Mouse (Mus musculus) kidney, postnatal 25 days (tissue): ENCODE results near the gene Atrnl1.
"Not testable (repeated sequence)": the region's sequence is repeated elsewhere in the genome, so short reads cannot be mapped to it uniquely, and the experiment has no call there.

Source experiments
- DNase-seq, 2 experiments: peaks; one replicate each; pipeline ENCODE4 v3.0.0; 2021; ENCODE audit warnings: mixed read lengths in 2 of 2

The Atrnl1 gene

DNA sequence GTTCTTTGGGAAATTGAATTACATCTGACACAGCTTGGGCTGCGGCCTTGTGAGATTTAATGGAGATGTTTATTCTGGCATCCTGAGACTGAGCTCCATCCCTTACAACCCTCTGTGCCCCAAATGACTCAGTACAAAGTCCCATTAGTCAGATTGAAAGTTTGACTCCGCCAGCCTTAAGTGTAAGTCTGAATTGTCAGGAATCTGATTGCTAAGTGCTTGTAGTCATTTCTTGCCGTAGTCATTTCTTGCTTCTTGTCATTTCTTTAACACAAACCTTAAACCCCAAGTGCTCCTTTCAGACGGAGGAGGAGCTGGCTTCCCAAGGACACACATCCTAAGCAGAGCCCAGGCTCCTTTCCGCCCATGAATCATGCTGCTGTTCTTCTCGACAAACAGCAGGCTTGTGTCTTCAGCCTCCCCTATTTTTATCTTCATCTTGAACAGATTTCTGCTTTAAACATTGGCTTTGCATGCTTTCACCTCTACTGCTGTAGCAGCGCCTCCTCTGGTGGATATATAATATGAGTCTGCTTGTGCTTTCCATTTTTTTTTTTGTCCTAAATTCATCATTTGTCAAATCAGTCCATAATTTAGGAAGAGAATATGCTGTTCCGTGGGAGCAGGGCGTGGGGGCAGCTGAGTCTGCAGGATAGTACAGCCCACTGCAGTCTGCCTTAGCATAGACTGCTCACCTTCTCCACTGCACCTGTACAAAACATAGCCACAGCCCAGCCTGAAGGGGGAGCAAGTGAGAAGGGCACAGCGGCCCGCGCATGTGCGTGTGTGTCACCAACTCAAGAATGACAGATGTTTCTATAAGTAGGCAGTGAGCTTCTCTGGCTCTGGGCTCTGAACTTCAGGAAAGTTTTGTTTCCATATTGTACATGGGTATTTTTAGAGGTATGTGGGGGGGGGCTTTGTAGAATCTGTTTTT is 214.7 kb downstream of the Atrnl1 start:
- peak in 1 of 2 experiments; percentile 12 for DNase-seq

DNA sequence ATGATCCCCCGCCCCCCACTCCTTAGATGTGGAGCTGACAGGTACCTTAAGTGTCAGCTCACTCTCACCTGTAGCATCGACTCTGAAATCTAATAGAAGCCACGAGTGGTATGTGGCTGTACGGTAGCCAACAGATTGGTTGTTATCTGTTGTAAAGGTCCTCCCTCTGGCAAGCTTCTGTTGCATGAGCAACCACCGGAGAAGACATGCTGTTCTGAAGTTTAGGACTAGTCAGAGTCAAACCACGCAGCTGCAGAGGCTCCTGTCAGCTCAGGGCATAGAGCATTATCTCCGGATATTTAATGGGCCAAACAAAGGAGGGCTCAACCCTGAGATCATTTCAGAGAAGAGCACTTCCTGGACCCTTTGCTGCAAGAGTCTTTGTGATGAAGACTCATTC is 222.2 kb downstream of the Atrnl1 start:
- DNase-seq = no peak

DNA sequence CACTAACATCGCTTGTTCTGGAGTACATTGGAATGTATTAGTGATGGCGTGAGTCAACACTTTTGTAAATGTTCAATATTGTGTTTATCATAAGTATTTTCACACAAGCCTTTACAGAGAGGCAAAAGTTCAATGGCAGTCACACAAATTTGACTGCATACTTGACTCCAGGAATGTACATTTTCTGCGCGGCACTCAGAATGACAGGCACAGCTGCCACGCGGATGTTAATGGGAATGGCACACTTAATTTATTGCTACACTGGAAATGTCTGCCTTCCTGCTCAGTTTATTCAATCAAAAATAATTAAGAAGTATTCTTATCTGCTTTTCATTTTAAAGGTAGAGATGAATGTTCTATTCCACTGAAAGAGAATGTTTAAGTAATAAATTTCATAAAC is 227.0 kb downstream of the Atrnl1 start:
- DNase-seq = no peak

GRCm38 (mm10) chr19:57838546-57838945 is 227.7 kb downstream of the Atrnl1 start:
- DNase-seq = no peak

DNA sequence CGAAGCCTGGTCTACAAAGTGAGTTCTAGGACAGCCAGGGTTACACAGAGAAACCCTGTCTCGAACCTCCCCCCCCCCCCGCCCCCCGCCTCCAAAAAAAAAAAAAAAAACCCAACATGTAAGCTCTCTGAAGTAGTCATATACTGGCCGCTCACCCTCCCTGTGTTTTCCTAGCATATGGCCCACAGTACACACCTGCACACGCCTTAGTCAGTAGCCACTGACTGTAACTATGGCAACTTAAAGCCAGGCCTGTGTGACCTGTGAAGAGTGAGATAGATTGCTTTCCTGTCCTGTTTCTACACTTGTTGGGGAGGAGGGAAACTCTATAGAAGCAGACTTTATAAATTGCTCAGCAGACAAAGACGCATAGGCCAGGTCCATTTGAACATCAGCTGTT is 239.1 kb downstream of the Atrnl1 start:
- no peak for DNase-seq

GRCm38 (mm10) chr19:57868350-57868749 is 257.5 kb downstream of the Atrnl1 start:
- DNase-seq = no peak

- no peak for DNase-seq
These were observed 260.0 kb downstream of the Atrnl1 start for GRCm38 (mm10) chr19:57870871-57871270.

DNA sequence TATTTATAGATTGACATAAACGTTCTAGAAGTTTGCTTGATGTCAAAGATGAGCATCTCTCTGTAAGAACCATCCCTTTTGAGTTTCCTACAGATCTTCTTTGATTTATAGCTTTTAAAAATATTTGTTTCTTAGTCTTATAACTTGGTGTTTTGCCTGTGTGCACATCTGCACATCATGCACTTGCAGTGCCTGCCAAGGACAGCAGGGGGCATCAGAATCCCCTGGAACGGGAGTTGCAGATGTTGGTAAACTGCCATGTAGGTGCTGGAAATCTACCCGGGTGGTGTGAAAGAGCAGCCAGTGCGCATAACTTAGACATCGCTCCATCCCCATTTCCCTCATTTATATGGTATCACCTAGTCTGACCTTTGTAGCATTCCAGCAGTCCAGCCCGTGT is 265.2 kb downstream of the Atrnl1 start:
- no peak for DNase-seq

DNA sequence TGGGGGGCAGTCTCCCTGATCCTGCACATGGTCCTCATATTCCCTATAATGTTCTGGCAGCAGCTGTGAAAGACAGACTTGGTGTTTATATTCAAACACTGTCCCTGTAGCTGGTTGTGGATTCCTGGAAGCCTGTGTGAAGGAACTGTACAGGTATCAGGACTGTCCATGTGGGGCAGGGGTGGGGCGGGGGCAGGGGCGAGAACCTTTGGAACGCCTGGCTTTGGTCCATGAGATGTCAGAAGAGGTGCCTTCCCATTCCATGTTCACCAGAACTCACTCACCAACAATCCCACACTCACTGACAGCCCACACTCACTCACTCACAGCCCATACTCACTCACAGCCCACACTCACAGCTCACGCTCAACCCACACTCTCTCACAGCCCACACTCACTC is 266.5 kb downstream of the Atrnl1 start:
- no peak for DNase-seq

GRCm38 (mm10) chr19:57878583-57878982 is 267.7 kb downstream of the Atrnl1 start:
- no peak for DNase-seq

GRCm38 (mm10) chr19:57879841-57880240 is 269.0 kb downstream of the Atrnl1 start:
- DNase-seq = not testable (repeated sequence)

- DNase-seq = no peak
These were observed 271.1 kb downstream of the Atrnl1 start for GRCm38 (mm10) chr19:57881927-57882326.

DNA sequence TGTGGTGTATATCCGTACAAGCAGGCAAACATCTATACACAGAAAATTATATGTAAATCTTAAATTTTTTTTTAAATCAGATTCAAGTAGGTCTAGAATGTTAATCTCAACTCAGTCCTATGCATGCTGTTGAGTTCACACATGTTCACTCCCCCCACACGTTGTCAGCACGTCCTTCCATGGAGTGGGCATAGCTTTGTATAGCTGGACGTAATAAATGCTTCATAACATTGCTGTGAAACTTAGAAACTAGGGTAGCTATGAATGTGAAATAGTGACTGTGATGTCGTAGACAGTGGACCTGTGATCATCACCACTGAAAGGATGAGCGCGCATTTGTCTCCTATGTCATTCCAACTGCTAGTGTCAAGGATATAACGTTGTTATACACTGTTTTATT is 278.0 kb downstream of the Atrnl1 start:
- DNase-seq = no peak

DNA sequence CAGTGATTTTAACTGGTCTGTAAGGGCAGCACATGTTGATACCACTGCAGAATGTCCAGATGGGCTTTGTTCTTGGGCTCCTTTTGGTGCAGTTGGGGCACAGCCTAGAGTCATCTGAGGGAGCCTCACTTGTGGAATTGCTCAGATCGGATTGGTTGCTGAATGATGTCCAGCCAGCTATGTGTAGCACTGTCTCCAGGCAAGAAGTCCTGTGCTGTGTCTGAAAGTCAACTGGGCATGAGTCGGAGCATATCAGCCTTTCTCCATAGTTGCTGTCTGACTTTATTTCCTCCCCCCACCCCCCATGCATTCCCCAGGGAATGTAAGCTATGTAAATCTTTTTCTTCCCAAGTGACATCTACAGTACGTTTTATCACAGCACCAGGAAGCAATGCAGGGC is 278.9 kb downstream of the Atrnl1 start:
- no peak for DNase-seq

DNA sequence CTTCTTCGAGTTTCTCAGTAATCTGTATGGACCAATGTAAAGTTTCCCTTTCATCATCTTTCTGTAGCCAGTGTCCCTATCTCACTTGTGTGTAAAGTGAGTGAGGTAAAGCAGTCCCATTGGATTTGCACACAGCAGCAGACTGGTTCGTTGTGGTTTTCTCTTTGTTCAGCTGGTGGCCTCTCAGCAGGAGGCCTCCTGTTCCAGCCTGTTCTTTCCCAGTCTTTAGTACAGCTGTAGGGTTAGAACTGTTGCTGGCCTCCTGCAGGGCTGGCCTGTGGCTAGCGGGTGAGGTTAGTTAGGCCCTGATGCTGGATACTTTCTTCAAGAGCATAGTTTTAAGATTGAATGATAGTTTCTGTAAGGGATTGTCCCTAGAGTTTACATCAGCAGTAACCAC is 280.1 kb downstream of the Atrnl1 start:
- no peak for DNase-seq

DNA sequence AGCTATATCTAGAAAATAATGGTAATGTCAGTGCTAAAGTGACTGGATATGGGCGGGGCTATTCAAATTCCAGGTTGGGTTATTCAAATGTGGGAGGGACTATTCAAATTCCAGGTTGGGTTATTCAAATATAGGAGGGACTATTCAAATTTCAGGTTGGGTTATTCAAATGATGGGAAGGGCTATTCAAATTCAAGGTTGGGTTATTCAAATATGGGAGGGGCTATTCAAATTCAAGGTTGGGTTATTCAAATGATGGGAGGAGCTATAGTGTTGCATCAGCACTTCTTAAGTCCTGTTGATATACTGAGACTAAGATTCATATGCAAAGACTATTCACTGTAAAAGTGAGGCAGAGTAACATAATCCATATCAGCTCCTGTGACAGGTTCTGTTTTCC is 283.4 kb downstream of the Atrnl1 start:
- DNase-seq = no peak

DNA sequence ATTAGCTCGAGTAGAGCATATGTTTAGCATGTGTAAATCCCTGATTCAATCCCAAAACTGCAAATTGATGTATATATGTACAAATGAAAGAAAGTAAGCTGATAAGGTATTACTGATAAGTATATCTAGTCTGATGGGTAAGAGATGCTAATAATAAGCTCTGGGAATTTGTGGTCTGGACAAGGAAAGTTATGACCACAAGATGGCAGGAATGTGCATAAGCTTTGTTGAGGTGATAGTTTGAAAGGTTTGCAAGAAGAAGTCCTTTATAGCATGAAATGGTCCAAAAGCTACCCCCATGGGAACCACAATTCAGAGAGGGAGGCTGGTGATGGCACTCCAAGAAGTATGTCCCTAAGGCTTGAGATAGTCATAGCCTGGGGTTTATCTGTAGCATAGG is 289.2 kb downstream of the Atrnl1 start:
- DNase-seq = no peak

DNA sequence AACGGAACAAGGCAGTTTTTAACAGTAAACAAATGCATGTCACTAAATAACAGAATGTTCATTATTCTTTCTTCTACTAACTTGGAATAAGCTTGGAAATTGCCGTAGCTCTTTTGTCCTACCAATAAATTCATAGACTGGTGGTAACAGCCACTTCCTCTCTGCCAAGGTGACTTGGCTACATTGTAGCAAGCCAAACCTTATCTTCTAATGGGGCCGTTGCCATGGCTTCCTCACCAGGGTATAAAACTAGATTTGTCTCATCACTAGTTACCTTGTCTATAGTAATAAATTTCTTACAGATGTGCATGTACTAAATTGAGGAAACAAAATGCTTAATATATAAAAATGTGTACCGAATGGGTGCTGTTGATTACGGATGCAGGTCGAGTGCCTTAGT is 298.6 kb downstream of the Atrnl1 start:
- DNase-seq = no peak

DNA sequence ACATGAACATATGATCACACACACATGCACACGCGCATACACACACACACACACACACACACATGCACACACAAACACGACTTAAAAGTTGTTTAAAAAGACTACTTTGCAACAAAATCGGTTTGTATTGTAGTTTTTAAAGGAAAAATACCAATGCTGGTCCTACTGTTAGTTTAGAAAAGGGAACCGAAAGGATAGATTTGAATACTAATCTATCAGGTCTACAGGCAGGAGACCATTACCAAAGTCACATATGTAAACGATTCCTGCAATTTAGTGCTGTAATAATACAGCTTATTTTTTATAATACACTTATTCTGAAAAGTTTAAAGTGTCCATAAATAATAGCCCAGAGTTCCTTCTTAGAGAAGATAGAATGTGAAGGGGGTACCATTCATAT is 299.8 kb downstream of the Atrnl1 start:
- no peak for DNase-seq

GRCm38 (mm10) chr19:57916325-57916724 is 305.5 kb downstream of the Atrnl1 start:
- DNase-seq = no peak

- no peak for DNase-seq
These were observed 312.2 kb downstream of the Atrnl1 start for GRCm38 (mm10) chr19:57922991-57923390.

GRCm38 (mm10) chr19:57924856-57925255 is 314.0 kb downstream of the Atrnl1 start:
- no peak for DNase-seq

DNA sequence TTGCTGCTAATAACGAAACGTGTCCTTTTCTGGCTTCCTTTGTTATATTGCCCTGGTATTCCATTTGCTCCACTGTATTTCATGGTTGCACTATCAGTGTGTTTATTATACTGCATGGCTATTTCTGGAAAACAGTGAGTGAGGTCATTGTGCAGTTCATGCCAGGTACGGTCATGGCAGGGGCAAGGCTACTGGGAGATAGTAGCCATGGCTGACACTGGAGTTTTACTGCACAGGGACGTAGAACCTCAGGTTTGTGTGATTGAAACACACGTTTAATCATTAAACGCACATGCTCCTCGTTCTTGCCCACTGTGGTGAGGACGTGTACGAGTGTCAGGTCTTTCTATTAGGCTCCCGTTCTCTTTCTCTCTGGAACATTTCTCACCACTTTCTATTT is 314.8 kb downstream of the Atrnl1 start:
- DNase-seq = no peak

GRCm38 (mm10) chr19:57926164-57926860 is 315.5 kb downstream of the Atrnl1 start:
- no peak for DNase-seq
